Mouse (Mus musculus) frontal cortex, adult (tissue): ENCODE data around the gene Olfr812.
"Not testable (repeated sequence)": the region's sequence is repeated elsewhere in the genome, so short reads cannot be mapped to it uniquely, and the experiment has no call there.

ENCODE experiments used
- ATAC-seq: cut with Nextera tagmentation; 2 replicates; pipeline ENCODE4 v1.9.2; 2017; ENCODE audit warnings: mild to moderate bottlenecking, moderate library complexity, mixed read lengths; ENCODE audit not compliant: low TSS enrichment

Olfr812 gene

DNA sequence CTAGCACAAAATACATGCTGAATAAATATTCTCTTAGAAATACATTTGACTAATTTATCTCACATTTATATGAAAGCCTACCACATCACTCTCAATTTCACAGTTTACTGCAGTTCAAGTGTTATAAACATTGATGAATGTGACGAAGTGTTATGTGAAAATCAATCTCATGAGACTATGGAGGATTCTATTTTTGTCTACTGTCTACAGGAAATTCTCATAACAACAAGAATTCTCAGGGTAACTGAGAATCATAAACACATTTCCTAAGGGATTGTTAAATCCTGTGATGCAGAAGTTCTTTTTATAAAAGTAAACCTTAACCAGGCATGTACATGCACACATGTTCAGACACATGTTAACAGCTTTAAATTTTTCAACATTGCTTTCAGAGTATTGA, at the start of gene Olfr812:
TSS of gene Olfr812 (minus strand) at position 101 of the 400 bp plus-strand sequence.
- ATAC-seq = no peak

DNA sequence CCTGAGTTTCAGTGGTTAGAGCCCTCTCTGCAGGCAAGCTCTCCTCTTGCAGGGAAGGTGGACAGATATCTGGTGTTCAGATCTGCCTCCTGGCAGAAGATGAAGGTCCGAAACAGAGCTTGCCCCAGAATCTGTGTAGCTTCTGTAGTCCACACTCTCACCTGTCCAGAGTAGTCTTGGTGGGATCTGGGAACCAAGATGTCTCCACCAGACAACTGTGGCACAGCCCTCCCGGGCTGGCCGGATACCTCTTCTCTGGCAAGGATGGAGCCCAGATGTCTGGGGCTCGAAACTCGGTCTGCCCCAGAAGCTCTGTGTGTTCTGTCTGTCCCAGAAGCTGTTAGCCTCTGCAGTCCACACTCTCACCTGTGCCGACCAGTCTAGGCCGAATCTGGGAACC, 40.0 kb upstream of the Olfr812 start:
- no peak for ATAC-seq

DNA sequence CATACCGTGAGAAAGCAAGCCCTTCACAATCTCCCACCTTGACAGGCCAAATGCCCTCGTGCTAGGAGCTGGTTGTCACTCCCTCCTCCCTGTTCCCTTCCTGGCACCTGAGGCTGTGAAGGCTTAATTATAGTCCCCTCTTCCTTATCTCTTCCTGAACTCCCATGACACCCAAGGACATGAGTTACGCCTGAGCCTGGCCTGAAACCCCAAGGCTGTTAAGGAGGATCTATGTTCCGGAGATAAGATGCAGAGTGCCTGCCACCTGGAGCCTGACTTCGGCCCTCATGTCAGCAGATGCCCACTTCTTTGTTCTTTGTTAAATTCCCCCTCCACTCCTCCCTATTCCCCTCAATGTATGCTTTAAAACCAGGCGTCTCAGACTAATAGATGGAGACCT, 39.6 kb upstream of the Olfr812 start:
- not testable (repeated sequence) for ATAC-seq

DNA sequence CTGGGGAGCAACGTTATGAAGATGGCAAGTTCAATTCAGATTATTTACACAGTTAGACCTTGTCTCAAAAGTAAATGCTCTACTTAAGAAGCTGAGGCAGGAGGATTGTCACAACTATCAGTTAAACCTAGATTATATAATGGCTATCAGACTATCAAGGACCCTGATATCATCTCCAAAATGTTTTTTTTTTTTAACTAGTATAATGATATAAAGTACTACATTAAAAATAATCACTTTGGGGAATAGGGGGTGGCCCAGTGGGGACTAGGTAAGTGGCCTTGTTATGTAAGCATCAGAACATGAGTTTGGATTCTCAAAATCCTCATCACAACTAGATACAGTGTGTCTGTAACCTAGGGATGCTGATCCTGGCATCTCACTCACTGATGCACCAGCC, 33.9 kb upstream of the Olfr812 start, which contains the start of gene Olfr814:
TSS of gene Olfr814 (minus strand) at position 101 of the 400 bp plus-strand sequence.
- ATAC-seq = not testable (repeated sequence)

DNA sequence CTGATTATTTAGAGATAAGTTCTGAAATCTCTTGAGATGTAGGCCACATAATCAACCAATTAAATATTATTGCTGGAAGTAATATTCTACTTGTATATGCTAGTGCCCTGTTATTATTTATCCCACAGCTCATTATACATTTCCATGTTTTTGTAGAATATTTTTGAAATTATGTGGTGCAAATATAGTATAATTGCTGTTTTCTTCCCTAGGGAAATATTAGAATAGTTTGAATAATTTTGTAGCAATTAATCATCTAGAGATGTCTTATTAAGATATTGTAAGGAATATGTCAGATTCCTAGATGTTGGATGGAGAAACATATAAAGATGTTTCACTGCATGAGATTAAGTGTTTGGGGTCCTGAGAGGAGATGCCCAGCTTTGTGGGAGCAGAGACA, 9.2 kb upstream of the Olfr812 start, which contains the start of gene Olfr813:
TSS of gene Olfr813 (plus strand) at position 301 of the 400 bp plus-strand sequence.
- no peak for ATAC-seq

DNA sequence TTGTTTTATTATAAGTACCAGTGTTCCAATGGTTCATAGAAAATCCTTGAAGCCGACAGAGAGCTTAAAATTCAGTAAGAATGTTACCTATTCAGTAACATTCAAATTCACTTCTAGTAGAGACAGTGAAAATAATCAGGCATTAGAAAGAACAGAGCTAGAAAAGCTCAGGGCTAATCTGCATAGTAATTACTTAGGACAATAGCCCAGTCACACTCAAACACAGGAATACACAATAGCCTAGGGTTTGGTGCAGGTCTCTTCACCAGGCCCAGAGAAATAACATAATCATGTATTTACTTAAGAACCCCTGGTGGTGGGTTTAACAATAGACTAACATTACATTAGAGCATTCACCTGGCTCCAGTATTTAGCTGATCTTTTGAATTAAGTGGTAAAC, 1.4 kb upstream of the Olfr812 start:
- no peak for ATAC-seq

DNA sequence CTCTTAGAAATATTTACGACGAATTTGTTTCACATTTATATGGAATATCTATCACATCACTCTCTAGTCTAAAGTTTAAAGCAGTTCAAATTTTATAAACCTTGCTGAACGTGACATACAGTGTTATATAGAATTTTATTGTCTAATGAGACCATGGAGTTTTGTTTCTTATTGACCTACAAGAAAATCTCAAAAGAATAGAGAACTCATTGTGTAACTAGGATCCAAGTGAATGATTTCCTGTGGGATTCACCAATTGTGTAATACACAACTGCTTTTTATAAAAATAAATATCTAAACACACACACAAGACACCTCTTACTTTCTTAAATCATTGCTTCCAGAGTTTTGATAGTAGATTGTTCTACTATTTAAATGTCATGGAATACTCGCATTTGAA, 41.6 kb downstream of the Olfr812 start, which contains the start of gene Olfr811:
TSS of gene Olfr811 (minus strand) at position 101 of the 400 bp plus-strand sequence.
- ATAC-seq = no peak

DNA sequence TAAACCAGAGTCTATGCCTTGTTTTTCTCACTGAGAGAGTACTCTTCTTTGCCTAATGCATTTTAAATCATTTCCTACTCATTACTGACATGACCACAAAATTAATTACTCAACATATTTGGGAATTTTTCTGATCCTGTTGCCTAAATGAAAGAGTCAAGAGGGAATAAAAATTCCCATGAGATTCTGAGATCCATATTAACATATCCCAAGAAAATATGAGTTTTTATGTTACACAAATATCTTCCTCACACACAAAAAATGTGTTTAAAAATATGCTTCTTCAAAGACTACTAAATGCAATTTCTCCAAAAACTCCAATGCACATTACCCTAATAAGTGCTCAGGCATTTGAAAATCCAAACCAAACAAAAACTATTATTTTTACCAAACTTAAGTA, 51.1 kb downstream of the Olfr812 start, which contains the start of gene Olfr810:
TSS of gene Olfr810 (minus strand) at position 101 of the 400 bp plus-strand sequence.
- ATAC-seq = no peak
